Mouse (Mus musculus): Measurements from ENCODE around the gene S100a2.

S100a2 gene

DNA sequence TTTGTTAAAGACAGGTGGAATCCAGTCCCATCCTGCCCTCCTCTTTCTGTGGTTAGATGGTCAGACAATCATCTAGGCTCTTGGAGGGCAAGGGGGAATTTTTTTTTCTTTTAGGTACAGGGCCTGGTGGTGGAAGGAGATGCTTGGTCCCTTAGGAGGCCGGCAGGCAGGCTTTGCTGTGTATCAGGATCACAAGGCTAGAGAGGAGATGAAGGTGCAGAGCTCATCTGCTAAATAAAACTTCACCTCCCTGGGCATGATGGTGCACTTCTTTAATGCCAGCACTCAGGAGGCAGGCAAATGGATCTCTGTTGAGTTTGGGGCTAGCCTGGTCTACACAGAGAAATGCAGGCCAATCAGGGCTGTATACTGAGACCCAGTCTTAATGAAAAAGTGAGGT lies 25.9 kb downstream of the S100a2 start:
- no peak for DNase-seq (ENCODE audit: low spot score in 2 of 2)

DNA sequence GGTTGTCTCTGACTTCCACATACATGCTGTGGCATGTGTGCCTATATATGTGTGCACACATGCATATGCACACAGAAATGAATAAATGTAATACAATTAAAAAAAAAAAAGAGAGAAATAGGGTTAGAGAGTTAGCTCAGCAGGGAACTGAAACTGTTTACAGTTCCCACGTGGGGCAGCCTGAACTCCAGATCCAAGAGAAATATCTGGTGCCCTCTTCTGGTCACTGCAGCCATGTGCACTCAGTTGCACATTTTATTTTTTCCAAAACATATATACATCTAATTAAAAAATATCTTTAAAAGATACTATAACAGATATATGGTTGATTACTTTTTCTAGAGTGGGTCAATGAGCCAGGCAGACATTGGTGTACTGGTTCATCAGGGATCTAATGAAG lies 27.5 kb downstream of the S100a2 start:
- DNase-seq (ENCODE audit: low spot score in 2 of 2), result no peak

DNA sequence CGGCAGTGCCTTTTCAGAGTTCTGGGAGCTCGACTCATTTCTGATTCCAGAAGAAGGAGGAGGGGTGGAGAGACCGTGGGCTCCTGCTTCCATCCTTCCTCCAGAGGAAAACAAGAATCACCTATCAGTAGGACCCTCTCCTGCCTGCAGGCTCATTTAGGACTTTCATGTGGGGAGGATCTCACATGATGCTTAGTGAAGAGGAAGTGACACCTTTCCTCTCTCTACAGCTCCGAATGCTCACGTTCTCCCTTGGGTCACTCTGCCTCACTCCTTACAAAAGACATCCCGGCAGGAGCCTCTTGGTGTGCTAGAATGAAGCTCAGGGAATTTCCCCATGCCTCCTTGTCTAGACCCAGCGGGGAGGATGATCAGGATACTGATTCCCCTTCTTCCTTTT lies 31.5 kb downstream of the S100a2 start:
- DNase-seq (ENCODE audit: low spot score in 2 of 2), result no peak

DNA sequence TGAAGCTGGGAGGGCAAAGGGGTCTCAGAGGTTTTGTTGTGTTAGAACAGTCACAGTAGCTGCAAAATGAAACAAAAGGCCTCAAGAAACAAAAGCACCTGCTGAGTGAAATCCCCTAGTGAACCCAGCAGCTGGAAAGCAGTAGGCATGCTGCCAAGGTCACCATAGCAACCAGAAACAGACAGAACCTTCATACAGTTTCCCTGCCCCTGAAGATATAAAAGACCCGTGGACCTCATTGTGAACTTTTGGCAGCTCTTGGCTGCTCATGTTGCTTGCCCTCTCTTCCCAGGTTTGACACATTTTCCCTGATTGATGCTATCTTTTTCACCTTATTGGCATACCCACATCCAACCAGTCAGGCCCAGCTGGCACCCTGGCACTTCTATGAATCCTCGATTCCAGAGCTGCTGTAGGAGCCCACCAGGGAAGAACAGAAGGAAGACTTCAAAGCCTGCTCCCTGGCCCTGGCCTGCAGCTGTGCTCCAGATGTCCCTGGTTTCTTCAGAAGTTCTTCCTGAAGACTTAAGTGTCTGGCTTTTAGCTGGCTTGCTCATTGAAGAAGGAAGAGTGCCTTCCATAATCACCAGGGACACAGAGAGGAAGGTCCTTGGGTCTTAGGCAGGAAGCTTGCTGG lies 33.5 kb downstream of the S100a2 start:
- DNase-seq (ENCODE audit: low spot score in 2 of 2), result no peak

DNA sequence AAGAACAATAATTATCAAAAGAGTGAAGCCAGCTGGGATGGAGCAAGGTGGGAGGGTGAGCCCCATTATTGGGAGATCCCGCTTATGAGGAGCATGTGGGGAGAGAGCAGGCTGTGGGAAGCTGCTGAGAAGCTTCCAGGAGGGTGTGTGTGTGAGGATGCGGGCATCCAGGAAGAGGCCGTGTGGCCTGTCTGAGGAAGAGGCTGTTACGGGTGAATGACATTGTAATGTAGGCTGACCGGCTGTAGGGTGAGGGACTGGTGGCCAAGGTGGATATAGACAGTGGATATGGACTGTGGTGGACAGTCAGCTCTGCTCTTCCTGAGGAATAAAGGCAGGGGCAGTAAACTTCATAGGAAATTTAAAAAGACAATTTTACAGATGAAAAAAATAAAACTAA lies 35.4 kb downstream of the S100a2 start:
- DNase-seq (ENCODE audit: low spot score in 2 of 2), result no peak

DNA sequence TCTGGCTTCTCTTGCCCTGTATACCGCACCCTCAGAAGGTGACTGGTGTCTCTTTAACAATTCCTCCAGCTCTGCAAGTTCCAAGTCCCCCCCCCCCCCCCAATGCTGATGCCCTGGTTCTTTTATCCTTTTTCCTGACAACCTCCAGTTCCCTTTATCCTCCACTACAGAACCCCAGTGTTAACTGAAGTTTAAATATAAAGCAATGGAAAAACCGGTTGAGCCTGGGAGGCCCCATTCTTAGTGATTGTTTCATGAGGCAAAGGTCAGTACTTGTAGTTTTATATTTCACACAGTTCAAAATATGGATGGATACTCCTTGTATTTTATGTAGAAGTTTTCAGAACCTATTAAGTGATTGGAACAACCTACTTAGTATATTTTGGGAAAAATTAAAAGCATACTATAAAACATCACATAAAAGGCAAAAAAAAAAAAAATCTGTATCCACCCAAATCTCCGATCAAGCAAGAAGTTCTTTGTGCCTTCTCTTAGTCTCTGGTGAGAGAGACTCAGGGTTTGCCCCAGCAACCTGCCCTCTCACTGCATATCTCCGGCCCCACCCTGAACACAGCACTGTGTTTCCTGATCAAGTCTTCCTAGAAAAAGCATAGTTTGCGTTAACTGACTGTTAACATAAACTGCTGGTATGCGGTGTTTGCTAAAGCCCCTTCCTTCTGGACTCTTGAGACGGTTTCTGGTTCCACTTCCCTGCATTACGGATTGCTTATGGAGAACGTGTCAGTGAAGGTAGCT lies 36.4 kb downstream of the S100a2 start:
- no peak for DNase-seq (ENCODE audit: low spot score in 2 of 2)

DNA sequence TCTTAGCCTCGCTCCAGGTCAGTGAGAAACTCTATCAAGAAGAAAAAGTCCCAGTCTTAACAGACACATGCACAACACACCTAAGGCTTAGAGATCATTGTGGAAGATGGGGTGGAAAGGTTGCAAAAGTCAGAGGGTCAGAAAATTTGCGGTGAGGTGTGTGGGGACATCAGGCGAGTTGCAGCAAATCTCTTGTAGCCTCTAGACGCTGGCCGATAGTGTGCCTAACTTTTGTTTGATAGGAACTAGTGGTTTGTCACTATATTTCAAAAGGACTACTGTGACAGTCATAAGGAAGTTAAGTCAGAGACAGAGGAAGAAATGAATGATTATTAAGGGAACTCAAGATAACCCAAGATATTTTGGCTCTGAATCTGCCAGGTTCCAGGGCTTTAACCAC lies 37.3 kb downstream of the S100a2 start:
- DNase-seq (ENCODE audit: low spot score in 2 of 2), result no peak

DNA sequence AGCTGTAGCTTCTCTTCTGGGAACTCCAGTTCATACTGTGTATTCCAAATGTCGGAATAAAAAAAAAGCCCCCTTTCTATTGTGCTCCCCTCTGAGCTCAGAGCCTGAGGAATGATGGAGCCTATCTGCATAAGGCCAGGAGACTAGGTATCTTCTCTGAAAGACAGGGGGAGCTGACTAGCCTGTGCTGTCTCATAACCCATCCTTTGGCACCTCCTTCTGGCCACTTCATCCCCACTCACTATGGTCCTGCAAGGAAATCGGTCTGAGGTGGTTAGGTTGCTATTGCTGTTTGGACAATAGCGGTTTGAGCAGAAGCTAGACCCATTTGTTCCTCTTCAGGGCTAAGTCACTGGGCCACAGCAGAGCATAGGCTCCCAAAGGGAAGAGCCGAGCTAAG lies 37.8 kb downstream of the S100a2 start:
- DNase-seq (ENCODE audit: low spot score in 2 of 2), result no peak

DNA sequence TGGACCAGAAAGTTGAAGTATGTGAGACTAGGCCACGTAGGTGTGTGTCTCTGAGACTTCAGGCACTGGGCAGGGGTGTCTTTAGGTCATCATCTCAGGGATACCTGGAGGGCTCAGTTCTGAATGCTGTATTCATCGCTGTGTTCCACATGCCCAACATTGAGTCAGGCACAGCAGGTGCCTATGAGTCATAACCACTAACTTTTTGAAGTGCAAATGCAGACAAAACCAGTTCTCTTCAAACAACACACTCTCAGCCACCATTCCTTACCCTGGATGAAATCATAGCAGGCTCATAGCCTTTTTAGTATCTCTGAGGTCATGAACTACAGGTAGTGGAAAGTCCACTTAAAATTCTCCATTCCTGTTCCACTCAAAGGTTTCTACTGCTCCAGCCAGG lies 39.3 kb downstream of the S100a2 start:
- no peak for DNase-seq (ENCODE audit: low spot score in 2 of 2)

DNA sequence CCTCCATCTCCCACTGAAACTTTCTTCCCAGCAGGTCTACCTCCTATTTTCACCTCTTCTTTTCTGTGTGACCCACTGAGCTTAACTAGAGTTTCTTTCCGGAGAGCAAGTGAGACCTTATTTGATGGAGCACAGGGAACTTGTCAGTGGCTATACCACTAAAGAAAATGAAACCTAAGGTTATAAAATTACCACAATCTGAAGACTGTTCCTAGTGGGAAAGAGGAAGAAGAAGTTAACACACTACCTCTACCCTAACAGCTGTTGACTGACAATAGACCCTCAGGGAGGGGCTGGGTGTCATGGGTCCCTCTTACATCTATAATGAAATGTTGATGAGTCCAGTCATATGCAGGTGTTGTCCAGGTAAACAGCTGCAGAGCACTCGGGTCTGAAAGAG lies 41.9 kb downstream of the S100a2 start:
- DNase-seq (ENCODE audit: low spot score in 2 of 2), result no peak

DNA sequence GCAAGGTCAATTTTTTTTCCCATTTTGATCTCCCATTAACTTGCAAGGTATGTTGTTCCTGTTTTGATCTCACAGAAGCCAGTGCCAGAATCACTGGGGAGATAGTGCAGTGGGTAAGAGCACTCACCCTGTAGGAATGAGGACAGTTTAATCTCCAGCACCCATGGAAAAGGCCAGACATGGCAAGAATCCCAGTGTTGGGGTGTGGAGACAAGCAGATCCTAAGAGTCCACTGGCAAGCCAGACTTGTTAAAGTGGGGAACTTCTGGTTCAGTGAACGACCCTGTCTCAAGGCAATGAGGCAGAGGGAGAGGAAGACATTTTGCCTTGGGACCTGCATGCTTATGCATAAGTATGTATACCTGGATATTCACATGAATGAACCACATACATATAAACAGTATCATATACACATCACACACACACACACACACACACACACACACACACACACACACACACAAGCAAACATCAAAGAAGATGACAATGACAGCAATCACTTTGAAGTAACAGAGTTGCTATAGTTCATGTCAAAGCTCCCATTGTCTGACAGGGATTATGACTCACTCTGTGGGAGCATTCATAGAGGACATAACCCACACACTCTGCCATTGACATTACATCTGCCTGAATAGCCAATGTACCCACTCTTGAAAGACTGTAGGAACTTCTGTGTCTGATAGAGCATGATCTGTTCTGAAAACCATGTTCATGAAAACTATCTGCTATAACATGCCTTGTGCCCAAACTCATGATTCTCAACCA lies 48.6 kb downstream of the S100a2 start:
- no peak for DNase-seq (ENCODE audit: low spot score in 2 of 2)

DNA sequence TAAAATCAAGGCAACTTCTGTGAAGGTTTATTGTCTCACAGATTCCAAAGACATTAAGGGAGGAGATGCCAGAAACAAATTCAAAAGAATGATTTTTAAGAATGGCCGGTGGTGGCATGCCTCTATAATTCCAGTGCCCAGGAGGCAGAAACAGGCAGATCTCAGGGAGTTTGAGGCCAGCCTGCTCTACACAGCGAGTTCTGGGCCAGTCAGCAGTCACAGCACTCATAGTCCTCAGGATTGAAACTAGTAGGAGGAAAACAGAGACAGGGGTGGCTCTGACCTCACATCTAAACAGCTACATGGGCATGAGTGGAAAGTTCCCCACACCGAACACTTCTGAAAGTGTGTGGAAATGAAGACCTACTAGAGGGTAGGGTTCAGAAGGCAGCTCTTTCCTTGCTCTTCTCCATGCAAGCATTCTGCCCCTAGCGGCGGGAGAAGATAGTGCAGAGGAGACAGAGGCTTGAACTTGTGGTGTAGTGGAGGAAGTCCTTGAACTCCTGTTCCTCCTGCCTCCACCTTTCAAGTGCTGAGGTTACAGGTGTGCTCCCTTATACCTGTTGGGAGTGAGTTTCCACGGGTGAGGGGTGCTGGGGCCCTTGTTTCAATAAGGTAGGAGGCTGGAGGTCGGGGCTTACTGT lies 49.6 kb downstream of the S100a2 start:
- no peak for DNase-seq (ENCODE audit: low spot score in 2 of 2)

DNA sequence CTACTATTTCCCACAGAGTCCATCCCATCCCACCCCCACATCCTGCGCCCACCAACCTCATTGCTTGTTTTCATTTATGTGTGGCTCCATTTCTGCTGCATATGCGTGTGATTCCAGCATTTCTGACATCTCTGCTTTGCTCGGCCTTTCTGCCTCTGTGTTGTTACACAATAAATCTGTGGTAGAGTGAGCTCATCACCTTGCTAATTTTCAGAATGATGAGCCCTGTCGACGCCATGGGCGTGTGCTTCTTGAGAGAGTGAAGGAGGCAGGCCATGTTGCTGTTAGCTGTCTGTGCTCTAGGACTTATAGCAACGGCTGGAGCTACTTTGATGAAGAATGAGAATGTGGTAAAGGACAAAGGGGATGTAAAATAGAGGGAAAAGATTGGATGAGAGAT lies 50.9 kb downstream of the S100a2 start:
- no peak for DNase-seq (ENCODE audit: low spot score in 2 of 2)
